Mouse (Mus musculus): ENCODE data around the gene Trip10.

DNA sequence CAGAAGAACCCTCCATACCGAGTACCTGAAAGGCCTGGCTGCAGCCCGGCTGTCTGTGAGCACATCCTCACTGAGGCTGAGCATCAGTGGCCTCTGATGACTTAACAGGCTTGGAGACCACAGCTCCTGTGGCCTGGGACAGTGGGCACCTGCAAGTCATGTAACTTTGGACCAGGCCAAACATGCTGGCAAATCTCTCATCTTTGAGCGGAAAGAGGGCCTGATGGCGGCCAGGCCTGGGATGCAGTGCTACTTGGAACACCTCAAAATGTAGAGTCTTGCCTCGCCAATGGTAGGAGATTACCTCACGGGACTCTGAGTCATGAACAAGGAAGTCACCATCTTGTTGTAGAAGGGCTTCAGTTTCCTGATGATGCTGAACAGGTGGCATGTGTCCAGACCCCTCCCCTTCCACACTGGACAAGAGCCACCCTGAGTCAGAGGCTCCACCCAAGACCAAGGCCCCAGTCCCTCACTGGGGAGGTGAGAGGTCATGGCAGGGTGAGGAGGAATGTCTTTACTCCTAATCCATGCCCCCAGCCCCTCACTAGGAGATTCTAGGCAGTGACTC, 18.4 kb downstream of the Trip10 start:
- no peak for TF ChIP-seq POLR2A (IDR thresholded peaks at IDR 0.05; ENCODE audit: insufficient read depth, low read depth, low read length)
- TF ChIP-seq CTCF (IDR thresholded peaks at IDR 0.05): no peak

Data from heart, adult 2 months (tissue).